Comparison of ENCODE assay signal across 9 mouse cellular contexts in the genomic region with DNA sequence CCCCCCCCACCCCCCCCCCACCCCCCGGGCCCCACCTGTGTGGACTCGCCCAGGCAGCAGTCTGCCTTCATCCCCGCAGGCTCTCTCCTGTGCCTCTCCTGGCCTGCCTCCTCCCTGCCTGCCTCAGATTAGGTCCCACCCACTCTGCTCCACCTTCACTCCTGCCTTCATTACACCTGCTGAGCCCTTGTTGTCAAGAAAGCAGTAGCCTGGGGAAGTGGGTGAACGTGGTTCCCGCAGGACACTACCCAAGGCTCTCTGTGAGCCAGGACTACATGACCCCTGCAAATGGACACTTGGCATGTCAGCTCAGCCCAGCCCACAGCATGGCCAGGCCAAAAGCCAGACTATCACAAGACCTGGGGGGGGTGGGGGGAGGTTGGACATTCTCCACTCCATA. TPM values are rescaled to one million over a fixed set of nuclear protein-coding genes. Genes with fewer than 3 reads are reported as not detected.
DNase-seq lines count a peak whose midpoint lies in the region; ATAC-seq and TF ChIP-seq lines count a peak whose summit lies in the region.
"Had no signal": no experiment of that assay in that cellular context is flagged by ENCODE, and none has a peak within 500 bp of the region (broad histone marks: within the 10 kb centered on the region; RNA-seq: fewer than 3 reads in every experiment).

No protein-coding gene starts in this region.

- ATAC-seq in kidney, postnatal 0 days (replicated peaks; ENCODE audit: low FRiP score, low read depth): peak; percentile 53
- ATAC-seq in erythroid progenitor cell, adult 5-6 weeks (replicated peaks; ENCODE audit: low FRiP score, poor library complexity, severe bottlenecking): peak; percentile 40; the same call in 1 of the 2 replicates
- ATAC-seq in midbrain, embryonic 12.5 days (ENCODE audit: low FRiP score, low read depth): no peak; the same call in 1 of the 2 replicates

- H3K27me3 ChIP-seq in kidney, postnatal 0 days (ENCODE audit: insufficient read depth, low read length): no peaks in the 10 kb centered on the region
- peaks cover 78% of the 10 kb centered on the region for H3K27me3 ChIP-seq in midbrain, embryonic 12.5 days

- H3K27ac ChIP-seq in kidney, postnatal 0 days: no peak overlapping the region
- no peak overlapping the region for H3K27ac ChIP-seq in midbrain, embryonic 12.5 days (replicated peaks)

- no peaks in the 10 kb centered on the region for H3K9me3 ChIP-seq in kidney, postnatal 0 days (replicated peaks; ENCODE audit: low read length)
- H3K9me3 ChIP-seq in midbrain, embryonic 12.5 days: no peaks in the 10 kb centered on the region

- no peak overlapping the region; the same call in 1 of the 2 replicates for H3K4me2 ChIP-seq in kidney, postnatal 0 days (ENCODE audit: low read length)
- peak overlapping the region; percentile 52 for H3K4me2 ChIP-seq in midbrain, embryonic 12.5 days (replicated peaks)

- H3K36me3 ChIP-seq in kidney, postnatal 0 days (ENCODE audit: insufficient read depth, low read length): 0 out of 2 replicates have a peak, but pooled peaks cover 4% of the 10 kb centered on the region
- no peaks in the 10 kb centered on the region for H3K36me3 ChIP-seq in midbrain, embryonic 12.5 days

- WGBS in kidney, postnatal 0 days: 6% methylated on average over 2 of the region's 5 CpGs
- 7% methylated on average over 2 of the region's 5 CpGs for WGBS in midbrain, embryonic 12.5 days

- DNase-seq in kidney, postnatal 0 days (ENCODE audit: low spot score): no peak
- no peak for DNase-seq in kidney, adult 18-20 months
- DNase-seq in brain, adult 2 months (ENCODE audit: low read depth, low spot score): peak; percentile 81
- no peak for DNase-seq in adrenal gland, adult (ENCODE audit: inconsistent age in 2 of 2, low spot score in 1 of 2)
- DNase-seq in layer of hippocampus, postnatal 25 days (ENCODE audit: extremely low spot score in 1 of 2, low spot score in 1 of 2): no peak
- DNase-seq in adrenal gland, postnatal 14 days: no peak

- no peak overlapping the region for H3K9ac ChIP-seq in kidney, postnatal 0 days (ENCODE audit: low read depth, low read length)
- H3K9ac ChIP-seq in midbrain, embryonic 12.5 days (replicated peaks): no peak overlapping the region

- no peak for TF ChIP-seq CTCF in kidney, postnatal 0 days (IDR thresholded peaks at IDR 0.05; ENCODE audit: low read depth)

- peaks cover 17% of the 10 kb centered on the region; the same call in 1 of the 2 replicates for H3K4me1 ChIP-seq in kidney, postnatal 0 days (replicated peaks; ENCODE audit: insufficient read depth, low read length)
- H3K4me1 ChIP-seq in midbrain, embryonic 12.5 days: peaks cover 23% of the 10 kb centered on the region

- no peak overlapping the region for H3K4me3 ChIP-seq in kidney, postnatal 0 days (replicated peaks; ENCODE audit: low read depth, low read length)
- peak overlapping the region; percentile 25; the same call in 1 of the 2 replicates for H3K4me3 ChIP-seq in midbrain, embryonic 12.5 days

RNA-seq across cellular contexts. Expression of gene Trhr2, which starts 16.3 kb away (rescaled TPM):
- not detected in 2 replicates for polyA plus RNA-seq in kidney, postnatal 0 days (2015; fragmentation: Nextera tagmentation; extraction: Ambion mirVana)
- total RNA-seq in erythroid progenitor cell, adult 5-6 weeks (2015; ENCODE audit: low replicate concordance): not detected in 2 replicates
- total RNA-seq in erythroid progenitor cell, adult 5-6 weeks (2017; ENCODE audit: low replicate concordance): not detected in 2 replicates
- polyA plus RNA-seq in midbrain, embryonic 12.5 days (2016; fragmentation: Nextera tagmentation; extraction: Ambion mirVana): not detected in 2 replicates
- total RNA-seq in layer of hippocampus, postnatal 25 days (2021): under 1 TPM; 0.79 to 0.92 TPM
- total RNA-seq in adrenal gland, postnatal 14 days (2021): not detected in 2 replicates
- total RNA-seq: hematopoietic stem cell, adult 5-6 weeks had no signal

RNA-seq across cellular contexts. Expression of gene Zc3h18, which starts 32.2 kb away (rescaled TPM):
- polyA plus RNA-seq in kidney, postnatal 0 days (2015; fragmentation: Nextera tagmentation; extraction: Ambion mirVana): 33.7 and 35.1 TPM in 2 replicates
- total RNA-seq in erythroid progenitor cell, adult 5-6 weeks (2015; ENCODE audit: low replicate concordance): 32.3 and 32.8 TPM in 2 replicates
- total RNA-seq in erythroid progenitor cell, adult 5-6 weeks (2017; ENCODE audit: low replicate concordance): 57.9 and 58.0 TPM in 2 replicates
- polyA plus RNA-seq in midbrain, embryonic 12.5 days (2016; fragmentation: Nextera tagmentation; extraction: Ambion mirVana): 68.3 and 74.0 TPM in 2 replicates
- 10 to 100 TPM; 32.8 to 38.5 TPM for total RNA-seq in layer of hippocampus, postnatal 25 days (2021)
- total RNA-seq in adrenal gland, postnatal 14 days (2021): 39.5 and 40.6 TPM in 2 replicates
